Mouse (Mus musculus) liver, embryonic 14 days (tissue): ENCODE measurements around the gene Olfr834. TPM values are rescaled to one million over a fixed set of nuclear protein-coding genes. Genes with fewer than 3 reads are reported as not detected.

Source experiments
- polyA plus RNA-seq: library from polyadenylated mRNA; depleted of rRNA; stranded (reverse); fragments of >200 nt; gene quantifications from 2 replicates; pipeline ENCODE4 v1.2.3, GENCODE M21; 2012; rRNA removed

The Olfr834 gene
- polyA plus RNA-seq, result not detected in 2 replicates

DNA sequence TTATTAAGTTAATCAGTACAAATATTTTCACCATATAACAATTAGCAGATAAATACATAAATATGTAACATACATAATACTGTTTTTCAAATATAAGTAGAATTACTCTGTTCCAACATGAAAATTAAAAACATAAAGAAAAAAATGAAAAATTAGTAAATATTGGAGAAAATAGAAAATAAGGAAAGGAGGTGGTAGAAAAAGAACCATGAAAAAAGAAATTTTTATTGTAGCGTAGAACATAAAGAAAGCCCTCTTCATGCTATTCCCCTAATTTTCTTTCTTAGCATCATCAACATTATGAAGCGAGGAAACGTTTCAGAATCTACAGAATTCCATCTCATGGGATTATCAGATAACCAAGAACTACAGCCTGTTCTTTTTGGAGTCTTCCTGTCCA, at the start of gene Olfr834:
Olfr834 (plus strand) TSS at position 301 of the 400 bp plus-strand sequence.

DNA sequence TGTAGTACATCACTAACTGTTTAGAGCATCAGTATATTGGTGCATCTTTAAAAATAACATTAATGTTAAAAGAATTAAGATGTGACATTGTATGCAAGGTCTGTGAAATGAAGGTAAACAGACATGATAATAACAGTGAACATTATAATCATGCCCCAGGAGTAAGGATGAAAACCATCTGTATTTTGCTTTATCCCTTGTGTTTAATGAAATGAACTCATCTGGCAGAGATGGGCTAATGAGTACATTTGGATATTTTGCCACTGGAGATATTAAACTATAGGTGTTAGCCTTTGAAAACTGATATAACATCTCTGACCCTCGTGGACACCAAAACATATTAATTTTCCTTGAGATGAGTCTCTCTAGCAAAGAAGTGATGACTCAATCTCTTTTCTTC, 44.6 kb downstream of the Olfr834 start, which contains the start of gene Olfr835:
Olfr835 (plus strand) TSS at position 301 of the 400 bp plus-strand sequence.

Other genes starting within 250 kb of the Olfr834 start
- gene Olfr24, start 224.0 kb upstream of the Olfr834 start, polyA plus RNA-seq, result not detected in 2 replicates
- not detected in 2 replicates for gene Olfr828, start 168.5 kb upstream of the Olfr834 start, polyA plus RNA-seq
- gene Olfr829, start 133.1 kb upstream of the Olfr834 start, polyA plus RNA-seq, result not detected in 2 replicates
- not detected in 2 replicates for gene Olfr830, start 113.3 kb upstream of the Olfr834 start, polyA plus RNA-seq
- not detected in 2 replicates for gene Olfr832, start 50.9 kb upstream of the Olfr834 start, polyA plus RNA-seq
- gene Olfr835, start 44.7 kb downstream of the Olfr834 start, polyA plus RNA-seq, result not detected in 2 replicates
- not detected in 2 replicates for gene Olfr836, start 132.4 kb downstream of the Olfr834 start, polyA plus RNA-seq
- not detected in 2 replicates for gene Olfr837, start 148.3 kb downstream of the Olfr834 start, polyA plus RNA-seq
- gene Olfr839-ps1, start 189.3 kb downstream of the Olfr834 start, polyA plus RNA-seq, result not detected in 2 replicates